In genomic region chr7:89337711-89338349, GRCm38 (mm10) we compare ENCODE assay signal across 8 mouse cellular contexts.
DNase-seq lines count a peak whose midpoint lies in the region; ATAC-seq and TF ChIP-seq lines count a peak whose summit lies in the region.

No protein-coding gene starts in this region.

- no peak for TF ChIP-seq RAD21 in MEL (IDR thresholded peaks at IDR 0.05; ENCODE audit: low read depth, low read length)

- no peaks in the 10 kb centered on the region for H3K9me3 ChIP-seq in heart, embryonic 16.5 days (replicated peaks; ENCODE audit: control insufficient read depth, low read length)
- H3K9me3 ChIP-seq in MEL (replicated peaks; ENCODE audit: insufficient read depth, low read length) = no peaks in the 10 kb centered on the region
- no peaks in the 10 kb centered on the region for H3K9me3 ChIP-seq in forebrain, postnatal 0 days (ENCODE audit: low read length)
- no peaks in the 10 kb centered on the region for H3K9me3 ChIP-seq in midbrain, embryonic 11.5 days (ENCODE audit: control insufficient read depth, low read length)

- H3K9ac ChIP-seq in heart, embryonic 16.5 days (ENCODE audit: low read length) = peak overlapping the region; percentile 92
- H3K9ac ChIP-seq in MEL (ENCODE audit: control insufficient read depth, low read depth, low read length, poor library complexity, severe bottlenecking) = peak overlapping the region; percentile 89
- H3K9ac ChIP-seq in forebrain, postnatal 0 days = peak overlapping the region; percentile 88
- H3K9ac ChIP-seq in midbrain, embryonic 11.5 days (ENCODE audit: low read length) = peak overlapping the region; percentile 91

- intact Hi-C loops in heart, postnatal 10 days (cut with DNase I) = loop anchor here (1.0 kb wide), 1 partner anchor 65 kb away; no protein-coding TSS in a partner anchor

- H3K36me3 ChIP-seq in heart, embryonic 16.5 days (ENCODE audit: control insufficient read depth, insufficient read depth) = no peaks in the 10 kb centered on the region
- H3K36me3 ChIP-seq in MEL (ENCODE audit: control insufficient read depth in 1 of 2, insufficient read depth in 2 of 2, low read length in 2 of 2) = peaks cover 0 to 27% of the 10 kb centered on the region in 2 experiments; a peak in 2 of 4 replicates
- no peaks in the 10 kb centered on the region for H3K36me3 ChIP-seq in forebrain, postnatal 0 days (ENCODE audit: insufficient read depth)
- no peaks in the 10 kb centered on the region for H3K36me3 ChIP-seq in midbrain, embryonic 11.5 days (ENCODE audit: control insufficient read depth, insufficient read depth, low read length)

- H3K4me3 ChIP-seq in heart, embryonic 16.5 days (ENCODE audit: low read length) = peak overlapping the region; percentile 96
- peak overlapping the region; percentile 75 to 97 for H3K4me3 ChIP-seq in MEL (ENCODE audit: control insufficient read depth in 1 of 2, insufficient read depth in 1 of 2, low read depth in 2 of 2, low read length in 2 of 2)
- H3K4me3 ChIP-seq in forebrain, postnatal 0 days (ENCODE audit: low read depth, low read length) = peak overlapping the region; percentile 78
- H3K4me3 ChIP-seq in midbrain, embryonic 11.5 days (ENCODE audit: low read depth, low read length) = peak overlapping the region; percentile 85

- TF ChIP-seq POLR2A in MEL (IDR thresholded peaks at IDR 0.05; ENCODE audit: control insufficient read depth in 1 of 2, insufficient read depth in 1 of 2, low read depth in 1 of 2, low read length in 2 of 2, poor library complexity in 1 of 2) = no peak

- ATAC-seq in heart, embryonic 16.5 days (replicated peaks; ENCODE audit: extremely low read depth, insufficient read depth, low FRiP score) = peak; percentile 32; the same call in 1 of the 2 replicates
- peak; percentile 6 for ATAC-seq in forebrain, postnatal 0 days
- ATAC-seq in midbrain, embryonic 11.5 days (ENCODE audit: low FRiP score) = no peak; the same call in none of the 2 replicates
- ATAC-seq in monocyte, adult 5-6 weeks (replicated peaks; ENCODE audit: insufficient number of reproducible peaks, low FRiP score, low TSS enrichment, poor library complexity, severe bottlenecking) = no peak

- no peak for DNase-seq in heart, postnatal 10 days
- no peak for DNase-seq in MEL (ENCODE audit: low read depth, low spot score)
- no peak for DNase-seq in forebrain, postnatal 0 days
- peak; percentile 86 for DNase-seq in midbrain, embryonic 11.5 days (ENCODE audit: low spot score, missing footprints)
- no peak for DNase-seq in gastrocnemius, postnatal 10 days
- no peak for DNase-seq in thymus, postnatal 0 days (ENCODE audit: low spot score)

- H3K4me1 ChIP-seq in heart, embryonic 16.5 days (ENCODE audit: control insufficient read depth, insufficient read depth, low read length) = peaks cover 24% of the 10 kb centered on the region
- H3K4me1 ChIP-seq in MEL (ENCODE audit: control insufficient read depth in 1 of 2, insufficient read depth in 2 of 2, low read length in 2 of 2) = peaks cover 12 to 13% of the 10 kb centered on the region in 2 experiments
- peaks cover 18% of the 10 kb centered on the region for H3K4me1 ChIP-seq in forebrain, postnatal 0 days (ENCODE audit: insufficient read depth)
- peaks cover 10% of the 10 kb centered on the region for H3K4me1 ChIP-seq in midbrain, embryonic 11.5 days (ENCODE audit: control insufficient read depth, insufficient read depth, low read length)

- 21% methylated on average over 10 of the region's 10 CpGs for WGBS in heart, embryonic 16.5 days
- 27% methylated on average over 10 of the region's 10 CpGs for WGBS in forebrain, postnatal 0 days
- WGBS in midbrain, embryonic 11.5 days = 47% methylated on average over 10 of the region's 10 CpGs

- H3K27me3 ChIP-seq in heart, embryonic 16.5 days (ENCODE audit: control insufficient read depth, insufficient read depth, low read length) = no peaks in the 10 kb centered on the region
- no peaks in the 10 kb centered on the region for H3K27me3 ChIP-seq in MEL (ENCODE audit: control insufficient read depth in 1 of 2, insufficient read depth in 2 of 2, low read length in 2 of 2)
- no peaks in the 10 kb centered on the region for H3K27me3 ChIP-seq in forebrain, postnatal 0 days (ENCODE audit: insufficient read depth, low read length)
- H3K27me3 ChIP-seq in midbrain, embryonic 11.5 days (ENCODE audit: control insufficient read depth, insufficient read depth, low read length) = no peaks in the 10 kb centered on the region

- TF ChIP-seq CTCF in MEL (IDR thresholded peaks at IDR 0.05 in 2 of 3, conservative IDR thresholded peaks at IDR 0.05 in 1 of 3; ENCODE audit: control insufficient read depth in 1 of 3, insufficient read depth in 1 of 3, low read depth in 2 of 3, low read length in 3 of 3, poor library complexity in 1 of 3, severe bottlenecking in 1 of 3) = no peak
- TF ChIP-seq CTCF in forebrain, postnatal 0 days (IDR thresholded peaks at IDR 0.05; ENCODE audit: low read depth) = no peak

- H3K79me2 ChIP-seq in MEL (ENCODE audit: control insufficient read depth, insufficient read depth, low read length, poor library complexity) = peaks cover 14% of the 10 kb centered on the region

- TF ChIP-seq EP300 in MEL (IDR thresholded peaks at IDR 0.05; ENCODE audit: low read depth in 1 of 2, low read length in 2 of 2) = no peak

- H3K4me2 ChIP-seq in heart, embryonic 16.5 days (ENCODE audit: low read depth, low read length) = peak overlapping the region; percentile 93
- H3K4me2 ChIP-seq in forebrain, postnatal 0 days (ENCODE audit: low read depth) = peak overlapping the region; percentile 74
- peak overlapping the region; percentile 94 for H3K4me2 ChIP-seq in midbrain, embryonic 11.5 days

- H3K27ac ChIP-seq in heart, embryonic 16.5 days (ENCODE audit: low read length) = peak overlapping the region; percentile 58
- H3K27ac ChIP-seq in MEL (ENCODE audit: control insufficient read depth, low read depth, low read length) = no peak overlapping the region
- peak overlapping the region; percentile 81 for H3K27ac ChIP-seq in forebrain, postnatal 0 days (ENCODE audit: low read depth, low read length)
- no peak overlapping the region for H3K27ac ChIP-seq in midbrain, embryonic 11.5 days (ENCODE audit: low read depth, low read length)

TF ChIP-seq in MEL, 35 proteins besides CTCF, POLR2A, EP300 and RAD21:
- TF ChIP-seq KAT2A (conservative IDR thresholded peaks at IDR 0.05; ENCODE audit: low read depth, low read length) (no peak), RCOR1 (IDR thresholded peaks at IDR 0.05; ENCODE audit: low read depth, low read length) (0 out of 2 replicates have a peak, but pooled peaks have one; percentile 14)

Comparison
In these comparisons a context has a peak if more than half of its experiments do, and no peak if none do; other contexts are left out.
1. ATAC-seq: peak in heart, embryonic 16.5 days (single experiment) and forebrain, postnatal 0 days (single experiment); none in midbrain, embryonic 11.5 days (single experiment) and monocyte, adult 5-6 weeks (single experiment).
2. H3K27ac ChIP-seq: peak in heart, embryonic 16.5 days (single experiment) and forebrain, postnatal 0 days (single experiment); none in MEL (single experiment) and midbrain, embryonic 11.5 days (single experiment).
3. Peak in every context shown above with its lines, with median percentiles within 50 percentile points of each other: H3K4me2 ChIP-seq, H3K4me3 ChIP-seq and H3K9ac ChIP-seq.